Mouse (Mus musculus): ENCODE results near the gene Plac8. TPM values are rescaled to one million over a fixed set of nuclear protein-coding genes. Genes with fewer than 3 reads are reported as not detected.

Gene Plac8
- polyA plus RNA-seq, 1 experiment from 2014 or later: 3.9 TPM

GRCm38 (mm10) chr5:100557019-100557418 is 15.0 kb downstream of the Plac8 start:
- WGBS: 91% methylated on average over 14 of the region's 14 CpGs
- Histone ChIP-seq H3K4me3 (ENCODE audit: low read depth, low read length) (no peak overlapping the region), H3K27me3 (ENCODE audit: control insufficient read depth, insufficient read depth, low read length) (no peaks in the 10 kb centered on the region), H3K36me3 (ENCODE audit: control insufficient read depth, insufficient read depth, low read length) (no peaks in the 10 kb centered on the region), H3K4me1 (replicated peaks; ENCODE audit: control insufficient read depth, insufficient read depth, low read length) (no peaks in the 10 kb centered on the region), H3K9ac (ENCODE audit: low read depth, low read length) (no peak overlapping the region), H3K27ac (ENCODE audit: low read depth, low read length) (no peak overlapping the region), H3K9me3 (ENCODE audit: control insufficient read depth, low read length) (no peaks in the 10 kb centered on the region), H3K4me2 (replicated peaks; ENCODE audit: low read depth, low read length) (no peak overlapping the region)
- ATAC-seq (ENCODE audit: low FRiP score) (no peak), DNase-seq (ENCODE audit: low spot score) (no peak)

GRCm38 (mm10) chr5:100553426-100553825 is 18.6 kb downstream of the Plac8 start:
- WGBS: 73% methylated on average over 8 of the region's 8 CpGs
- no peak for ATAC-seq (ENCODE audit: low FRiP score)
- H3K4me2 ChIP-seq (replicated peaks; ENCODE audit: low read depth, low read length): no peak overlapping the region
- H3K27ac ChIP-seq (ENCODE audit: low read depth, low read length): no peak overlapping the region
- H3K9me3 ChIP-seq (ENCODE audit: control insufficient read depth, low read length): no peaks in the 10 kb centered on the region
- no peaks in the 10 kb centered on the region for H3K27me3 ChIP-seq (ENCODE audit: control insufficient read depth, insufficient read depth, low read length)
- no peak overlapping the region for H3K4me3 ChIP-seq (ENCODE audit: low read depth, low read length)
- no peaks in the 10 kb centered on the region for H3K4me1 ChIP-seq (replicated peaks; ENCODE audit: control insufficient read depth, insufficient read depth, low read length)
- H3K36me3 ChIP-seq (ENCODE audit: control insufficient read depth, insufficient read depth, low read length): peaks cover 3% of the 10 kb centered on the region; the same call in 1 of the 2 replicates
- no peak for DNase-seq (ENCODE audit: low spot score)
- no peak overlapping the region for H3K9ac ChIP-seq (ENCODE audit: low read depth, low read length)

GRCm38 (mm10) chr5:100551952-100552351 is 20.1 kb downstream of the Plac8 start:
- peaks cover 3% of the 10 kb centered on the region; the same call in 1 of the 2 replicates for H3K36me3 ChIP-seq (ENCODE audit: control insufficient read depth, insufficient read depth, low read length)
- no peaks in the 10 kb centered on the region for H3K9me3 ChIP-seq (ENCODE audit: control insufficient read depth, low read length)
- no peaks in the 10 kb centered on the region for H3K27me3 ChIP-seq (ENCODE audit: control insufficient read depth, insufficient read depth, low read length)
- no peak overlapping the region for H3K9ac ChIP-seq (ENCODE audit: low read depth, low read length)
- no peaks in the 10 kb centered on the region for H3K4me1 ChIP-seq (replicated peaks; ENCODE audit: control insufficient read depth, insufficient read depth, low read length)
- DNase-seq (ENCODE audit: low spot score) (no peak), ATAC-seq (ENCODE audit: low FRiP score) (no peak)
- no peak overlapping the region for H3K27ac ChIP-seq (ENCODE audit: low read depth, low read length)
- no peak overlapping the region for H3K4me2 ChIP-seq (replicated peaks; ENCODE audit: low read depth, low read length)
- no peak overlapping the region for H3K4me3 ChIP-seq (ENCODE audit: low read depth, low read length)
- 69% methylated on average over 2 of the region's 2 CpGs for WGBS

DNA sequence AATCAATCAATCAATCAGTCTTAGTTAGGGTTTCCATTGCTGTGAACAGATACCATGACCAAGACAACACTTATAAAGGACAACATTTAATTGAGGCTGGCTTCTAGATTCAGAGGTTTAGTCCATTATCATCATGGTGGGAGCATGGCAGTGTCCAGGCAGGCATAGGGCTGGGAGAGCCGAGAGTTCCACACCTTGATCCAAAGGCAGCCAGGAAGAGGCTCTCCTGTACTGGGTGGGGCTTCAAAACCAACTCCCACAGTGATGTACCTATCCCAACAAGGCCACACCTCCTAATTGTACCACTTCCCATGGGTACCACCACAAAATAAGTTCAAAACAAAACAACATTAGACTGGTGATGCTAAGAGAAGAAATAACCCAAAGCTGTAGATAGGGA is 21.9 kb downstream of the Plac8 start:
- Histone ChIP-seq H3K36me3 (ENCODE audit: control insufficient read depth, insufficient read depth, low read length) (peaks cover 3% of the 10 kb centered on the region; the same call in 1 of the 2 replicates), H3K9me3 (ENCODE audit: control insufficient read depth, low read length) (no peaks in the 10 kb centered on the region), H3K27me3 (ENCODE audit: control insufficient read depth, insufficient read depth, low read length) (no peaks in the 10 kb centered on the region), H3K4me1 (replicated peaks; ENCODE audit: control insufficient read depth, insufficient read depth, low read length) (no peaks in the 10 kb centered on the region), H3K4me3 (ENCODE audit: low read depth, low read length) (no peak overlapping the region), H3K4me2 (replicated peaks; ENCODE audit: low read depth, low read length) (no peak overlapping the region), H3K27ac (ENCODE audit: low read depth, low read length) (no peak overlapping the region), H3K9ac (ENCODE audit: low read depth, low read length) (no peak overlapping the region)
- WGBS: 100% methylated on average over 1 of the region's 1 CpGs
- DNase-seq (ENCODE audit: low spot score) (no peak), ATAC-seq (ENCODE audit: low FRiP score) (no peak)

DNA sequence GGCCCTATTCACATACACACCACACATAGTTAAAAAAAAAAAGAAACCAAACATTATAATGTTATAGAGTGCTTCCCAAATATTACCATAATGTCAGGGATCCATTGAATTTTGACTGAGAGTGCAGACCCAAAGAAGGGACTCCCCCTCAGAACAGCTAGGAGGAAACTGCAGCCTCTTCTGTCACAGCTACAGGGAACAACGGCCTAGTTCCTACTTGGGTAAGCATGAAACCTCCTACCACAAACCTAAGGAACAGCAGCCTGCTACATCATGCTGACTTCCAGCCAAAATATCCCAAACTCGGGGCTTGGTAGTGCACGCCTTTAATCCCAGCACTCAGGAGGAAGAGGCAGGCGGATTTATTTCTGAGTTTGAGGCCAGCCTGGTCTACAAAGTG is 22.7 kb downstream of the Plac8 start:
- no peak for ATAC-seq (ENCODE audit: low FRiP score)
- H3K4me2 ChIP-seq (replicated peaks; ENCODE audit: low read depth, low read length): no peak overlapping the region
- H3K9ac ChIP-seq (ENCODE audit: low read depth, low read length): no peak overlapping the region
- H3K27ac ChIP-seq (ENCODE audit: low read depth, low read length): no peak overlapping the region
- H3K36me3 ChIP-seq (ENCODE audit: control insufficient read depth, insufficient read depth, low read length): peaks cover 3% of the 10 kb centered on the region; the same call in 1 of the 2 replicates
- no peak overlapping the region for H3K4me3 ChIP-seq (ENCODE audit: low read depth, low read length)
- DNase-seq (ENCODE audit: low spot score): no peak
- no peaks in the 10 kb centered on the region for H3K9me3 ChIP-seq (ENCODE audit: control insufficient read depth, low read length)
- whole genome bisulfite sequencing: 94% methylated on average over 4 of the region's 4 CpGs
- no peaks in the 10 kb centered on the region for H3K4me1 ChIP-seq (replicated peaks; ENCODE audit: control insufficient read depth, insufficient read depth, low read length)
- no peaks in the 10 kb centered on the region for H3K27me3 ChIP-seq (ENCODE audit: control insufficient read depth, insufficient read depth, low read length)

- Histone ChIP-seq H3K9me3 (ENCODE audit: control insufficient read depth, low read length) (no peaks in the 10 kb centered on the region), H3K36me3 (ENCODE audit: control insufficient read depth, insufficient read depth, low read length) (peaks cover 3% of the 10 kb centered on the region; the same call in 1 of the 2 replicates), H3K27me3 (ENCODE audit: control insufficient read depth, insufficient read depth, low read length) (no peaks in the 10 kb centered on the region), H3K9ac (ENCODE audit: low read depth, low read length) (no peak overlapping the region), H3K4me1 (replicated peaks; ENCODE audit: control insufficient read depth, insufficient read depth, low read length) (no peaks in the 10 kb centered on the region), H3K4me3 (ENCODE audit: low read depth, low read length) (no peak overlapping the region), H3K27ac (ENCODE audit: low read depth, low read length) (no peak overlapping the region), H3K4me2 (replicated peaks; ENCODE audit: low read depth, low read length) (no peak overlapping the region)
- ATAC-seq (ENCODE audit: low FRiP score) (no peak), DNase-seq (ENCODE audit: low spot score) (no peak)
- 86% methylated on average over 2 of the region's 2 CpGs for WGBS
Measured at GRCm38 (mm10) chr5:100548236-100548635, 23.8 kb downstream of the Plac8 start.

GRCm38 (mm10) chr5:100546294-100547080 is 25.6 kb downstream of the Plac8 start:
- Histone ChIP-seq H3K9me3 (ENCODE audit: control insufficient read depth, low read length) (no peaks in the 10 kb centered on the region), H3K27me3 (ENCODE audit: control insufficient read depth, insufficient read depth, low read length) (no peaks in the 10 kb centered on the region), H3K9ac (ENCODE audit: low read depth, low read length) (no peak overlapping the region), H3K4me3 (ENCODE audit: low read depth, low read length) (no peak overlapping the region), H3K27ac (ENCODE audit: low read depth, low read length) (no peak overlapping the region), H3K4me1 (replicated peaks; ENCODE audit: control insufficient read depth, insufficient read depth, low read length) (no peaks in the 10 kb centered on the region), H3K36me3 (ENCODE audit: control insufficient read depth, insufficient read depth, low read length) (peaks cover 3% of the 10 kb centered on the region; the same call in 1 of the 2 replicates), H3K4me2 (replicated peaks; ENCODE audit: low read depth, low read length) (no peak overlapping the region)
- 90% methylated on average over 6 of the region's 6 CpGs for WGBS
- DNase-seq (ENCODE audit: low spot score) (no peak), ATAC-seq (ENCODE audit: low FRiP score) (no peak)

DNA sequence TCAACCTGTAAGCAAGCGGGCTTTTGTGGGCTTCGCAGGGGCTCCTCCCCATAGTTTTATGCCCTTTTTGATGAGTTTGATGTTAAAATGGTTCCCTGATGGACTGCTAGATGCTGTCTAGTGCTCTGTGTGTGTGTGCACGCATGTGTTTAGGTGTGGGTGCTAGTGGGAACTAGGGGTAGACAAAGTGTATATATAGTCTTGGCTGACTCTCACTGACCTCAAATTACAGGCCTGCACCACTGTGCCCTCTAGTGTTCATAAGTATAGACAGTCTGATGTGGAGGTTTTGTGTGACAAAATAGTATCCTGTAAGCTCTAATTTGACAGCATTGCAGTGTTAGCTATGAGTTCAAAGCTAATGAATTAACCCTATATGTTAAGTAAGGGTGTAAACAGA is 35.4 kb downstream of the Plac8 start:
- Histone ChIP-seq H3K4me3 (ENCODE audit: low read depth, low read length) (no peak overlapping the region), H3K27me3 (ENCODE audit: control insufficient read depth, insufficient read depth, low read length) (no peaks in the 10 kb centered on the region), H3K9me3 (ENCODE audit: control insufficient read depth, low read length) (no peaks in the 10 kb centered on the region), H3K4me2 (replicated peaks; ENCODE audit: low read depth, low read length) (no peak overlapping the region), H3K36me3 (ENCODE audit: control insufficient read depth, insufficient read depth, low read length) (no peaks in the 10 kb centered on the region), H3K27ac (ENCODE audit: low read depth, low read length) (no peak overlapping the region), H3K4me1 (replicated peaks; ENCODE audit: control insufficient read depth, insufficient read depth, low read length) (no peaks in the 10 kb centered on the region), H3K9ac (ENCODE audit: low read depth, low read length) (no peak overlapping the region)
- ATAC-seq (ENCODE audit: low FRiP score) (no peak), DNase-seq (ENCODE audit: low spot score) (peak; percentile 40)
- WGBS: 95% methylated on average over 3 of the region's 3 CpGs

DNA sequence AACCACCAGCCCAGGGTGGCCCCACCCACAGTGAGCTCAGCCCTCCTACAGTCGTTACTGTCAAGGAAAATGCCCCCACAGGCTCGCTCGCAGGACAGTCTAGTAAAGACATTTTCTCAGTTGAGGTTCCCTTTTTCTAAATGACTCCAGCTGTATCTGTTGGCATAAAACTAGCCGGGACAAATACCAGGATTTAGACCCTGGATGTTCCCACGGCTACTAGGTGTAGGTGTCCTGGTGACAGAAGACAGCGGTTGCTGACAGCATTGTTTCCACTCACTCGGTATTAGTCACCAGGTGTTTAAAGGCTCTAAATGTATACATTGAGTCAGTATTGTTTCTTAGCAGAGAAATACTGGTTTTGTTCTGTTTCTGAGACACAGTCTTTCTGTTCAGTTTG is 36.2 kb downstream of the Plac8 start:
- Histone ChIP-seq H3K9ac (ENCODE audit: low read depth, low read length) (no peak overlapping the region), H3K27ac (ENCODE audit: low read depth, low read length) (no peak overlapping the region), H3K4me2 (replicated peaks; ENCODE audit: low read depth, low read length) (no peak overlapping the region), H3K27me3 (ENCODE audit: control insufficient read depth, insufficient read depth, low read length) (no peaks in the 10 kb centered on the region), H3K36me3 (ENCODE audit: control insufficient read depth, insufficient read depth, low read length) (peaks cover 3% of the 10 kb centered on the region; the same call in 1 of the 2 replicates), H3K9me3 (ENCODE audit: control insufficient read depth, low read length) (no peaks in the 10 kb centered on the region), H3K4me3 (ENCODE audit: low read depth, low read length) (no peak overlapping the region), H3K4me1 (replicated peaks; ENCODE audit: control insufficient read depth, insufficient read depth, low read length) (no peaks in the 10 kb centered on the region)
- WGBS: 88% methylated on average over 7 of the region's 7 CpGs
- DNase-seq (ENCODE audit: low spot score) (no peak), ATAC-seq (ENCODE audit: low FRiP score) (no peak)
